Mouse (Mus musculus) heart, adult 2 months (tissue): Measurements from ENCODE around the gene Fndc10. TPM values are rescaled to one million over a fixed set of nuclear protein-coding genes. Genes with fewer than 3 reads are reported as not detected.
"Not testable (repeated sequence)": the region's sequence is repeated elsewhere in the genome, so short reads cannot be mapped to it uniquely, and the experiment has no call there.

Experiments
- DNase-seq, 2 experiments: peaks; one replicate each; pipeline ENCODE4 v3.0.0; 2021
- H3K27ac ChIP-seq: fragments of 200-600 bp; 2 replicates; pipeline ENCODE4 v1.8.1; 2022
- H3K27me3 ChIP-seq: fragments of 200-500 bp; 2 replicates; pipeline ENCODE4 v1.6.1; 2012; ENCODE audit warnings: mild to moderate bottlenecking, low read length, inconsistent platforms, mixed read lengths; ENCODE audit not compliant: control insufficient read depth, insufficient read depth
- H3K36me3 ChIP-seq: fragments of 200-500 bp; 2 replicates; pipeline ENCODE4 v1.6.1; 2012; ENCODE audit warnings: low read length, inconsistent platforms; ENCODE audit not compliant: control insufficient read depth, insufficient read depth
- H3K4me1 ChIP-seq: fragments of 200-500 bp; 2 replicates; pipeline ENCODE4 v1.6.1; 2011; ENCODE audit warnings: low read length; ENCODE audit not compliant: control insufficient read depth, insufficient read depth
- H3K4me3 ChIP-seq: fragments of 200-600 bp; 2 replicates; pipeline ENCODE4 v1.8.1; 2022
- H3K79me2 ChIP-seq: fragments of 200-500 bp; replicated peaks from 2 replicates; pipeline ENCODE4 v1.6.1; 2012; ENCODE audit warnings: mild to moderate bottlenecking, inconsistent platforms, low read length, moderate library complexity, mixed read lengths; ENCODE audit not compliant: control insufficient read depth, insufficient read depth
- H3K9ac ChIP-seq: fragments of 200-500 bp; 2 replicates; pipeline ENCODE4 v1.6.1; 2012; ENCODE audit warnings: low read depth, mild to moderate bottlenecking, control low read depth, inconsistent platforms, low read length, mixed read lengths
- CTCF ChIP-seq: fragments of 200-600 bp; IDR thresholded peaks from 2 replicates; pipeline ENCODE4 v1.8.1; 2022; ENCODE audit warnings: antibody characterized with exemption, mild to moderate bottlenecking, moderate library complexity
- EP300 ChIP-seq: fragments of 200-500 bp; IDR thresholded peaks from 2 replicates; pipeline ENCODE4 v1.6.1; 2011; ENCODE audit warnings: low read depth, low read length, control low read depth; ENCODE audit not compliant: insufficient read depth
- POLR2A ChIP-seq: fragments of 200-500 bp; IDR thresholded peaks from 2 replicates; pipeline ENCODE4 v1.6.1; 2011; ENCODE audit warnings: mild to moderate bottlenecking, low read depth, low read length, control low read depth; ENCODE audit not compliant: insufficient read depth
- WGBS: fragments of 180-500 bp; shearing (Covaris S2); methylation state at CpG from one replicate; pipeline ENCODE4 v1.1.7; 2018; 5-methylcytosine and 5-hydroxymethylcytosine counted together
- intact Hi-C: fragments of 180-260 bp; cut with DNase I; formaldehyde crosslinking; loops from one replicate; pipeline ENCODE4 v1.15.1; 2025
- long read RNA-seq: library from polyadenylated mRNA; stranded (forward); transcript quantifications from one replicate; pipeline ENCODE4 v2.0.0, GENCODE M21; 2021
- polyA plus RNA-seq: library from polyadenylated mRNA; depleted of rRNA; stranded (reverse); fragments of >200 nt; gene quantifications from 2 replicates; pipeline ENCODE4 v1.2.3, GENCODE M21; 2012; rRNA removed
- total RNA-seq, 2 experiments: library from RNA; stranded (reverse); gene quantifications; 2 replicates each; pipeline ENCODE4 v1.2.3; 2021

The Fndc10 gene
- 1 to 10 TPM; 1.2 to 1.5 TPM for total RNA-seq
- polyA plus RNA-seq = 3.5 and 3.9 TPM in 2 replicates
- long read RNA-seq, partial matches to known transcripts = 0 of 1 reads
- long read RNA-seq, other reads (novel, unspliced or antisense) = 0 of 1 reads

DNA sequence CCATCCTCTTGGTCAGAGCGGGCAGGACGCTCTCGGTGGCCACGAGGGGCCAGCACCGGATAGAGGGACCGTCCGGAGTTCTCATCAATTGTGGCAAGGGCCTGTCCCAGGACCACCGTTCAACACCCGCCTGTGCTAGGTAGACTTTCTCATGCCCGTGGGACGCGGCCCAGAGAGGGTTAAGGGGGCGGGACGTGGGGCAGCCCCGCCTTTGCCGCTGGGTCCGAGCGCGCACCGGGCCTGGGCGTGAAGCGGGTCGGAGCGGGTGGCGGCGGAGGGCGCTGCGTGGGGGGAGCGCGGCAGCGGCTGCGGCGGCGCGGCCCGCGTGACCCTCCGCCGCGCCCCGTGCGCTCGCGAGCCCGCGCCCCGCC is at the start of gene Fndc10:
Fndc10 (plus strand) TSS at position 232 of the 371 bp plus-strand sequence.
- peak in 1 of 2 experiments; percentile 80 for DNase-seq
- intact Hi-C loops = no loop called here
- Histone ChIP-seq H3K79me2 (no peaks in the 10 kb centered on the region), H3K9ac (peak within 1 kb of the TSS; percentile 66), H3K4me3 (peak within 1 kb of the TSS; percentile 74), H3K27ac (peak within 1 kb of the TSS; percentile 66), H3K27me3 (no peaks in the 10 kb centered on the region), H3K4me1 (no peaks in the 10 kb centered on the region), H3K36me3 (no peaks in the 10 kb centered on the region)
- under 1% methylated on average over 47 of the region's 47 CpGs for WGBS
- TF ChIP-seq POLR2A (no peak), CTCF (peak; percentile 21; the same call in 1 of the 2 replicates)

DNA sequence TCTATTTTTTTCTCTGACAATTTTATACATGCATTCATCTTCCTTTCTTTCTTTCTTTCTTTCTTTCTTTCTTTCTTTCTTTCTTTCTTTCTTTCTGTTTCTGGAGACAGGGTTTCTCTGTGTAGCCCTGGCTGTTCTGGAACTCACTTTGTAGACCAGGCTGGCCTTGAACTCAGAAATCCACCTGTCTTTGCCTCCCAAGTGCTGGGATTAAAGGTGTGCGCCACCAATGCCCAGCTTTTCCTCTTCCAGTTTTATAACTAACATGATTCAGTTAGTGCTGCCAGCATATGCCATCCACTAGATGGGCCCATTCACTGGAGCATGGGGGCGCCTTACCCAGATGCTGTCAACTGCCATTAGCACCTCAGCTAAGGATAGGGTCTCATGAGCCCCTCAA is 48.8 kb upstream of the Fndc10 start, which contains the start of gene Gm10563:
Gm10563 (minus strand) TSS at position 101 of the 400 bp plus-strand sequence.
- H3K79me2 ChIP-seq, H3K36me3 ChIP-seq, H3K4me3 ChIP-seq, DNase-seq, H3K27ac ChIP-seq, H3K4me1 ChIP-seq, H3K27me3 ChIP-seq, H3K9ac ChIP-seq, intact Hi-C loops: not testable (repeated sequence)
- 99% methylated on average over 2 of the region's 2 CpGs for WGBS

DNA sequence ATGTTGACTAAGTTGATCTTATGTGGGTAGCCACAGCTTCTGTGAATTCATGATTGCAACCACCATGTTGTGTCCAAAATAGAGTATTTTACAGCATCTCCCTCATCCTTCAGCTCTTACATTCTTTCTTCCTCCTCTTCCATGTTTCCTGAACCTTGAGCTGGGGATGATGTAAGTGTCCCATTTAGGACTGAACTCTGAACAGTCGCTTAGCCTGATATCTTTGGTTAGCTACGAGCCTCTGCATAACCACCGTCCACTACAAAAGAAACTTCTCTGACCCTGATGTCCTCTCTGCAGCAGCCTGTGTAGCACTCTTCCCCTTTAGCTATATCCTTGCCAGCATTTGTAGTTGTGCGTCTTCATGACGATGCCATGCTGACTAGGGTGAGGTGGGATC is 48.4 kb upstream of the Fndc10 start:
- H3K4me3 ChIP-seq = no peak overlapping the region
- DNase-seq = no peak
- no peaks in the 10 kb centered on the region for H3K79me2 ChIP-seq
- H3K27me3 ChIP-seq = no peaks in the 10 kb centered on the region
- 79% methylated on average over 5 of the region's 5 CpGs for WGBS
- TF ChIP-seq POLR2A (no peak), CTCF (no peak), EP300 (no peak)
- no peak overlapping the region for H3K9ac ChIP-seq
- intact Hi-C loops = no loop called here
- H3K36me3 ChIP-seq = no peaks in the 10 kb centered on the region
- no peak overlapping the region for H3K27ac ChIP-seq
- H3K4me1 ChIP-seq = no peaks in the 10 kb centered on the region

DNA sequence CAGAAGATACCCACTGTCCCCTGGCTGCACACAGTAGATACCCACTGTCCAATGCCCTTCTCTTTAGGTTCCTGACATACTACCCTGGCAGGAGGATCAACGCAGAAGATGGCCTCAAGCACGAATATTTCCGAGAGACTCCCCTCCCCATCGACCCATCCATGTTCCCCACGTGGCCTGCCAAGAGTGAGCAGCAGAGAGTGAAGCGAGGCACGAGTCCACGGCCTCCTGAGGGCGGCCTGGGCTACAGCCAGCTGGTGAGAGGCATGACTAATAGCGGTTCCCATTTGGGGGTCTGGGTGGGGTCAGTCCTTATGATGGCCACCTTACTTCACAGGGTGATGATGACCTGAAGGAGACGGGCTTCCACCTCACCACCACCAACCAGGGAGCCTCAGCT is 44.8 kb upstream of the Fndc10 start:
- no peaks in the 10 kb centered on the region for H3K79me2 ChIP-seq
- no peak overlapping the region for H3K4me3 ChIP-seq
- no peak overlapping the region for H3K9ac ChIP-seq
- peaks cover 3% of the 10 kb centered on the region; the same call in 1 of the 2 replicates for H3K27me3 ChIP-seq
- no peak overlapping the region for H3K27ac ChIP-seq
- intact Hi-C loops = no loop called here
- WGBS = 85% methylated on average over 11 of the region's 11 CpGs
- peaks cover 2% of the 10 kb centered on the region for H3K4me1 ChIP-seq
- no peaks in the 10 kb centered on the region for H3K36me3 ChIP-seq
- no peak for DNase-seq
- TF ChIP-seq POLR2A = no peak
- TF ChIP-seq CTCF = no peak
- no peak for TF ChIP-seq EP300

DNA sequence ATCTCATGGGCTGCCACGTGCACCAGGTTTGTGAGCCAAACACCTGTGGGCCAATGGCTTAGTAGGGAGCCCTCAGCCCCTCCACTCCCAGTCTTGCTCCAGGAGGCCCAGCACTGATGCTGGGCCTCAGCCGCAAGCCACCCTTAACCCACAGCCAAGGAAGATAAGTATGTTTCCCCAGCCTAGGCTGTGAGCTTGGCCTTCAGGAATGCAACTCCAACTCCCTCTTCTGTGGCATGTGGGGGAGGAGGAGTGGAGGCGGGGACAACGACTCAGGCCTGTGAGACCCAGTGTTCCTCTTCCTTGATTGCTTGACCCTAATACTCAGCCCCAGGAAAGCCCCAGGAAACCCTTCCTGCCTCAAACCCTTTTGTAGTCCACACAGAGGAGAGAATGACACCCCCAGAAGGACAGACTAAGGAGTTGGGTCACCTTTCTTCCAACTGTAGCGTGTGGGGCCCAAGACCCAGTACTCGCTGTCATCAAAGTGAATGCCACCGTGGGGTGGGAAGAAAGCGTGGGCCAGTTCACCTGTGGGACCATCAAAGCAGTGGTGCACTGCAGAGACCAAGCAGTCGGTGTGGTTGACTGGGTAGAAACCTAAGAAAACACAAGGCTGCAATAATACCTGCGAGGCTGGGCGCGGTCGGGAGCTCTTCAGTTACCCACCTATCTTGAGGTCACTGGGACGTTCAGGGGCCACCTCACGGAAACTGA is 42.4 kb upstream of the Fndc10 start:
- intact Hi-C loops = no loop called here
- WGBS = 62% methylated on average over 15 of the region's 15 CpGs
- Histone ChIP-seq H3K4me1 (peaks cover 2% of the 10 kb centered on the region), H3K36me3 (no peaks in the 10 kb centered on the region), H3K4me3 (no peak overlapping the region), H3K27ac (peak overlapping the region; percentile 28), H3K9ac (no peak overlapping the region), H3K79me2 (no peaks in the 10 kb centered on the region), H3K27me3 (peaks cover 3% of the 10 kb centered on the region; the same call in 1 of the 2 replicates)
- no peak for TF ChIP-seq EP300
- 0 out of 2 replicates have a peak, but pooled peaks have one; percentile 21 for TF ChIP-seq POLR2A
- no peak for TF ChIP-seq CTCF
- peak; percentile 46 to 66 for DNase-seq

DNA sequence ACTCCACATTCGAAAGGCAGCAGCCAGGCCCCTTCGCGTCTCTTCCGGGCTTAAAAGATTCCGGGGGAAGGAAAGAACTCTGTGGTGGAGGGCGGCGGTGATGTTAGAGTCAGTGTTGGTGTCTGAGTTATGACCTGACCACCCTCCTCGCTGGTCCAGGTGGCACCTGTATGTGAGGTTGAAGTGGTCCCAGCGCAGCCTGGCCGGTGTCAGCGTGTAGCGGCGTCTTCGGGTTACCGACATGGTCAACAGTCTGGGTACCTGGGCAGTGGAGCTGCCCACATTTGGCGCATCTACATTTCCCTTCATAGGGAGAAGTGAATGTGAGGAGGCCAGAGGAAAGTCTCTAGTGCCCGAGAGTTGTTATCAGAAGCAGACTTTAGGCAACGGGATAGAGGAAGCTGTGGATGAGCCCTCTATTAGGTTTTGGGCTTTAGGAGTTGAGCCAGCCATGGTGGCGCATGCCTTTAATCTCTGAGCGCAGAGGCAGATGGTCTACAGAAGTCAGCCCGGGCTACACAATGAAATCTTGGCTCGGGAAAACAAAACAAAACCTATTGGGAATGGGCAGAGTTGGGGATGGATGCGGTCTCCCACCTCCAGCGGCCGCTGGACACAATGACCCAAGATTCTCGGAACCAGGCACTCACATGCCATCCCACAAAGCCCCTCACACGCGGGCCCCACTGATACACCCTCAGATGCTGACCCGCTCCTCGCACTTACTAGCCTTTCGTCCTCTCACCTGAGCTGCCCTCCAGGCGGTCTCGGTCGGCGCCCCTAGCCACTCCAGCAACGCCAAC is 41.7 kb upstream of the Fndc10 start:
- H3K79me2 ChIP-seq = no peaks in the 10 kb centered on the region
- H3K36me3 ChIP-seq = no peaks in the 10 kb centered on the region
- peak overlapping the region; percentile 28 for H3K4me3 ChIP-seq
- intact Hi-C loops = no loop called here
- peak overlapping the region; percentile 47 for H3K27ac ChIP-seq
- H3K27me3 ChIP-seq = peaks cover 3% of the 10 kb centered on the region; the same call in 1 of the 2 replicates
- H3K9ac ChIP-seq = peak overlapping the region; percentile 74
- no peak for DNase-seq
- 32% methylated on average over 36 of the region's 36 CpGs for WGBS
- TF ChIP-seq CTCF (no peak), EP300 (no peak)
- peaks cover 2% of the 10 kb centered on the region for H3K4me1 ChIP-seq
